Mouse (Mus musculus) stomach, postnatal 0 days (tissue): Measurements from ENCODE around the gene Crtap.

Experiments
- CTCF ChIP-seq: IDR thresholded peaks from 2 replicates; pipeline ENCODE4 v1.5.1; 2016; ENCODE audit warnings: antibody characterized with exemption, low read depth, mild to moderate bottlenecking, moderate library complexity
- EP300 ChIP-seq: optimal IDR thresholded peaks from 2 replicates; pipeline ENCODE3; 2016; ENCODE audit warnings: antibody characterized with exemption

DNA sequence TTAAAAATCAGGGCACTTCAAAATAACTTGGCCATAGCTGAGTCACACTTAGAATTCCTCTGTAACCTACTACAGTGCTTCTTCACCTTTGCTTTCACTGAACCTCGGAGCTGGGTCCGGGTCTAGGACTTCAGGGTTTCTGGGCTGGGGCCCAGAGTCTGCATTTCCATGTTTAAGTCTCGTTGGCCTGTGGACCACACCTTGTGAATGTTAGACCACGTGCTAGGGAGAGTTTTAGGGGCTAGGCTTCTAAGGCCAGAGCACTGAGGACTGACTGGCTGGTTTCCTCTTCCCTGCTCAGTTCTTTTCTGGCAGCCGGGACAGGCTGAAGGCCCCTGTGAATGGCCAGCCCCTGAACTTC, 10.1 kb upstream of the Crtap start:
- TF ChIP-seq EP300 (no peak), CTCF (no peak)
